Mouse (Mus musculus) hindbrain, embryonic 12.5 days (tissue): Measurements from ENCODE around the gene Sh3bgrl. TPM values are rescaled to one million over a fixed set of nuclear protein-coding genes. Genes with fewer than 3 reads are reported as not detected.
"Not testable (repeated sequence)": the region's sequence is repeated elsewhere in the genome, so short reads cannot be mapped to it uniquely, and the experiment has no call there.

Source experiments
- ATAC-seq: fragments of 200-750 bp; cut with Nextera tagmentation; 2 replicates; pipeline ENCODE4 v1.8.0; 2017; ENCODE audit warnings: moderate TSS enrichment; ENCODE audit not compliant: low FRiP score
- H3K27ac ChIP-seq: fragments of 300-500 bp; sonication (generic); 2 replicates; pipeline ENCODE4 v1.5.1; 2016; ENCODE audit warnings: mild to moderate bottlenecking
- H3K27me3 ChIP-seq: fragments of 300-500 bp; sonication (generic); 2 replicates; pipeline ENCODE4 v1.6.1; 2016; ENCODE audit warnings: mild to moderate bottlenecking
- H3K36me3 ChIP-seq: fragments of 300-500 bp; sonication (generic); 2 replicates; pipeline ENCODE4 v1.6.1; 2016; ENCODE audit warnings: mild to moderate bottlenecking
- H3K4me1 ChIP-seq: fragments of 300-500 bp; sonication (generic); 2 replicates; pipeline ENCODE4 v1.6.1; 2016
- H3K4me2 ChIP-seq: fragments of 300-500 bp; sonication (generic); replicated peaks from 2 replicates; pipeline ENCODE4 v1.6.1; 2016; ENCODE audit warnings: mild to moderate bottlenecking
- H3K4me3 ChIP-seq: fragments of 300-500 bp; sonication (generic); 2 replicates; pipeline ENCODE4 v1.5.1; 2016; ENCODE audit warnings: mild to moderate bottlenecking
- H3K9ac ChIP-seq: fragments of 300-500 bp; sonication (generic); 2 replicates; pipeline ENCODE4 v1.6.1; 2016; ENCODE audit warnings: mild to moderate bottlenecking, moderate library complexity
- H3K9me3 ChIP-seq: fragments of 300-500 bp; sonication (generic); replicated peaks from 2 replicates; pipeline ENCODE4 v1.6.1; 2016; ENCODE audit warnings: mild to moderate bottlenecking
- WGBS: fragments of 180-500 bp; shearing (Covaris S2); methylation state at CpG from one replicate; pipeline ENCODE4 v1.1.7; 2016; 5-methylcytosine and 5-hydroxymethylcytosine counted together
- polyA plus RNA-seq: library from polyadenylated mRNA; unstranded; fragments of >200 nt; fragmentation: Nextera tagmentation; extraction: Ambion mirVana; gene quantifications from 2 replicates; pipeline ENCODE4 v1.2.1, GENCODE M21; 2016

Sh3bgrl gene
- 194 and 206 TPM in 2 replicates for polyA plus RNA-seq

DNA sequence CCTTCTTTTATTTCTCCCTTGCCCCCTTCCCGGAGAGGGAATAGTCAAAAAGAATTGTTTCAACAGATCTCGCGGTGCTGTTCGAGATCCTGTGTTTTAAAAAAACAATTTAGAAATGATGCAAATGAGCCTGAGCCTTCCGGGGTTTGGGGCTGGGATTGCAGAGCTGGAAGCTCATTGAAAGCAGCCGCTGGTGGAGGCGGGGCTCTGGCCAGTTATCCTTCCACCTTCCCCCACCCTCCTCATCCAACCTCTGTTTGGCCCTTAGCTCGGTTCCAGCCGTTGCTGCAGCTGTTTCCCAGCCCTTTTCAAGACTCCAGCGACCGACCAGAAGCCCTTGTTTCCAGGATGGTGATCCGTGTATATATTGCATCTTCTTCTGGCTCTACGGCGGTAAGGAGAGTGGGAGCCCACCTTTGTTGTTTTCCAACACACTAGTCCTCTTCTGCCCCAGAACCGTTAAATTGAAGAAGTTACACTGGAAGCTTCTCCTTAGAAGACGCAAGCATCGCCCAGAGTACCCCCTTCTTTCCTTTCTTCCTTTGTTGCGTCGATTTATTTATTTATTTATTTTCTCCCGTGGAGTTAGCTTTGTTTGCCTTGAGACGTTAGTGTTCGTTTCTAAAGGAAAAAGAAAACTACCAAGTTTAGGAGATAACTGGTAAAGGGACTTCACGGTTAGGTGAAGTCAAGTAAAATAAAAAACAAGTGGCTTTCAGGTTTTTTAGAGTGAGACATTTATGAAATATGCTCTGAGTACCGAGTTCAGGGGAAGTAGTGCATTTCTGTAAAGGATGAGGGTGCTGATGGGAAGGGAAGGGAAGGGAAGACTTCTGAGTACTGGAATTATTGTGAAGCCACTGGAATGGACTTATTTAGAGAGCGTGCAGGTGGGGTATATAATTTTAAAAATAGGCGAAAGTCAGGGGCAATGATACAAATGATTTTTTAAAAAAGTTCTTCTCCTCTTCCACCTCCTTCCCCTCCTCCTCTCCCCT lies at the start of gene Sh3bgrl:
Sh3bgrl (plus strand) TSS at position 121 of the 998 bp plus-strand sequence.
- Histone ChIP-seq H3K9me3 (no peaks in the 10 kb centered on the region), H3K27ac (peak within 1 kb of the TSS; percentile 90), H3K27me3 (no peaks in the 10 kb centered on the region), H3K4me2 (peak within 1 kb of the TSS; percentile 50), H3K4me1 (no peaks in the 10 kb centered on the region), H3K9ac (peak within 1 kb of the TSS; percentile 61), H3K36me3 (no peaks in the 10 kb centered on the region), H3K4me3 (peak within 1 kb of the TSS; percentile 44)
- 19% methylated on average over 26 of the region's 26 CpGs for WGBS
- ATAC-seq = peak; percentile 97

- no peaks in the 10 kb centered on the region for H3K27me3 ChIP-seq
- H3K9ac ChIP-seq = no peak overlapping the region
- H3K4me1 ChIP-seq = no peaks in the 10 kb centered on the region
- no peak overlapping the region for H3K4me2 ChIP-seq
- WGBS = 81% methylated on average over 1 of the region's 1 CpGs
- no peak overlapping the region for H3K4me3 ChIP-seq
- no peaks in the 10 kb centered on the region for H3K36me3 ChIP-seq
- no peaks in the 10 kb centered on the region for H3K9me3 ChIP-seq
- no peak overlapping the region for H3K27ac ChIP-seq
- no peak for ATAC-seq
These were observed 47.4 kb upstream of the Sh3bgrl start for GRCm38 (mm10) chrX:109047773-109048172.

DNA sequence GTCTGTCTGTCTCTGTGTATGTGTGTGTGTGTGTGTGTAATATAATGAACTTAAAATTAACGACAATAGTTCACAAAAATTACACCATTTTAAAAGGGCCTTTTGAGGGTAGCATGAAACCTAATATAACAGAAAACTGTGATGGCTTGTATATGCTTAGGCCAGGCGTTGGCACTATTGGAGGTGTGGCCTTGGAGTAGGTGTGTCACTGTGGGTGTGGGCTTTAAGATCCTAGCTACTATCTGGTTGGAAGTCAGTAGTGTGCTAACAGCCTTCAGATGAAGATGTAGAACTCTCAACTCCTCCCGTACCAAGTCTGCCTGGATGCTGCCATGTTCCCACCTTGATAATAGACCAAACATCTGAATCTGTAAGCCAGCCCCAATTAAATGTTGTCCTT lies 23.4 kb upstream of the Sh3bgrl start:
- Histone ChIP-seq H3K4me3 (no peak overlapping the region), H3K4me2 (no peak overlapping the region), H3K4me1 (no peaks in the 10 kb centered on the region), H3K9ac (no peak overlapping the region), H3K27ac (no peak overlapping the region), H3K27me3 (no peaks in the 10 kb centered on the region), H3K9me3 (no peaks in the 10 kb centered on the region), H3K36me3 (no peaks in the 10 kb centered on the region)
- ATAC-seq = no peak
- WGBS = 62% methylated on average over 3 of the region's 3 CpGs

- no peak overlapping the region for H3K9ac ChIP-seq
- no peak overlapping the region for H3K27ac ChIP-seq
- H3K4me3 ChIP-seq = no peak overlapping the region
- H3K4me2 ChIP-seq = no peak overlapping the region
- H3K9me3 ChIP-seq = no peaks in the 10 kb centered on the region
- no peaks in the 10 kb centered on the region for H3K27me3 ChIP-seq
- no peak for ATAC-seq
- no peaks in the 10 kb centered on the region for H3K4me1 ChIP-seq
- 73% methylated on average over 1 of the region's 1 CpGs for whole genome bisulfite sequencing
- H3K36me3 ChIP-seq = no peaks in the 10 kb centered on the region
These were observed 19.4 kb upstream of the Sh3bgrl start for GRCm38 (mm10) chrX:109075716-109076115.

- no peak overlapping the region for H3K27ac ChIP-seq
- ATAC-seq = no peak
- no peaks in the 10 kb centered on the region for H3K36me3 ChIP-seq
- no peak overlapping the region for H3K4me2 ChIP-seq
- no peaks in the 10 kb centered on the region for H3K9me3 ChIP-seq
- 23% methylated on average over 3 of the region's 3 CpGs for WGBS
- H3K27me3 ChIP-seq = no peaks in the 10 kb centered on the region
- H3K4me1 ChIP-seq = no peaks in the 10 kb centered on the region
- H3K4me3 ChIP-seq = no peak overlapping the region
- no peak overlapping the region for H3K9ac ChIP-seq
These were observed 18.8 kb upstream of the Sh3bgrl start for GRCm38 (mm10) chrX:109076355-109076754.

GRCm38 (mm10) chrX:109079354-109079753 lies 15.8 kb upstream of the Sh3bgrl start:
- not testable (repeated sequence) for H3K9ac ChIP-seq, H3K36me3 ChIP-seq, ATAC-seq, H3K27ac ChIP-seq, H3K4me1 ChIP-seq, H3K9me3 ChIP-seq, H3K27me3 ChIP-seq, H3K4me3 ChIP-seq, H3K4me2 ChIP-seq
- WGBS = 80% methylated on average over 4 of the region's 4 CpGs

DNA sequence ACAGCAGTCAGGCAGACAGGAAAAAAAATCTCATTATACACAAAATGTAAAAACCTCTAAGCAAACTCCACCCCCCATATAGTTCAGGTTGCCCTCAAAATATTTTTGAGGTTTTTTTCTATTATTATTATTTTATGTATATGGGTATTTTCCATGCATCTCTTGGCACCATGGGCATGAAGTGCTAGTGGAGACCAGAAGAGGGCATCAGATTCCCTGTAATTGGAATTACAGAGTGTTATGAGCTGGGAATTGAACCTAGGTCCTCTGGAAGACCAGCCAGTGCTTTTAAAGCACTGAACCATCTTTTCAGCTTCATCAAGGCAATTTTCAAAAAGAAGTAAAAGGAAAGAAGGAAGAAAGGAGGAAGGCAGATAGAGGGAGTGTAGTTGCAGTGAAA lies 8.1 kb upstream of the Sh3bgrl start:
- Histone ChIP-seq H3K9ac (no peak overlapping the region), H3K4me1 (no peaks in the 10 kb centered on the region)

GRCm38 (mm10) chrX:109094800-109095199 lies 365 bp upstream of the Sh3bgrl start:
- ATAC-seq = peak; percentile 32; the same call in 1 of the 2 replicates

More for the DNA sequence above, 8.1 kb upstream of the Sh3bgrl start:
- H3K4me3 ChIP-seq = no peak overlapping the region
- no peak for ATAC-seq
- H3K27me3 ChIP-seq = no peaks in the 10 kb centered on the region
- H3K4me2 ChIP-seq = no peak overlapping the region
- no peak overlapping the region for H3K27ac ChIP-seq
- H3K9me3 ChIP-seq = no peaks in the 10 kb centered on the region
- H3K36me3 ChIP-seq = no peaks in the 10 kb centered on the region

GRCm38 (mm10) chrX:109098511-109098910 lies 3.3 kb downstream of the Sh3bgrl start:
- Histone ChIP-seq H3K4me1 (no peaks in the 10 kb centered on the region), H3K27ac (no peak overlapping the region), H3K27me3 (no peaks in the 10 kb centered on the region), H3K9ac (no peak overlapping the region), H3K4me2 (no peak overlapping the region), H3K9me3 (no peaks in the 10 kb centered on the region), H3K4me3 (no peak overlapping the region), H3K36me3 (no peaks in the 10 kb centered on the region)
- 93% methylated on average over 1 of the region's 1 CpGs for WGBS
- no peak for ATAC-seq

More at GRCm38 (mm10) chrX:109094800-109095199, 365 bp upstream of the Sh3bgrl start:
- Histone ChIP-seq H3K27me3 (no peaks in the 10 kb centered on the region), H3K36me3 (no peaks in the 10 kb centered on the region), H3K4me1 (no peaks in the 10 kb centered on the region), H3K4me3 (peak overlapping the region; percentile 44), H3K9ac (no peak overlapping the region; the same call in 1 of the 2 replicates), H3K9me3 (no peaks in the 10 kb centered on the region), H3K4me2 (peak overlapping the region; percentile 50), H3K27ac (peak overlapping the region; percentile 90; the same call in 1 of the 2 replicates)
- 17% methylated on average over 4 of the region's 4 CpGs for WGBS

GRCm38 (mm10) chrX:109100441-109100840 lies 5.3 kb downstream of the Sh3bgrl start:
- no peaks in the 10 kb centered on the region for H3K4me1 ChIP-seq
- no peak overlapping the region for H3K27ac ChIP-seq
- H3K36me3 ChIP-seq = no peaks in the 10 kb centered on the region
- WGBS = 75% methylated on average over 2 of the region's 2 CpGs
- no peak overlapping the region for H3K4me2 ChIP-seq
- H3K4me3 ChIP-seq = no peak overlapping the region
- no peaks in the 10 kb centered on the region for H3K9me3 ChIP-seq
- no peak overlapping the region for H3K9ac ChIP-seq
- no peak for ATAC-seq
- no peaks in the 10 kb centered on the region for H3K27me3 ChIP-seq

DNA sequence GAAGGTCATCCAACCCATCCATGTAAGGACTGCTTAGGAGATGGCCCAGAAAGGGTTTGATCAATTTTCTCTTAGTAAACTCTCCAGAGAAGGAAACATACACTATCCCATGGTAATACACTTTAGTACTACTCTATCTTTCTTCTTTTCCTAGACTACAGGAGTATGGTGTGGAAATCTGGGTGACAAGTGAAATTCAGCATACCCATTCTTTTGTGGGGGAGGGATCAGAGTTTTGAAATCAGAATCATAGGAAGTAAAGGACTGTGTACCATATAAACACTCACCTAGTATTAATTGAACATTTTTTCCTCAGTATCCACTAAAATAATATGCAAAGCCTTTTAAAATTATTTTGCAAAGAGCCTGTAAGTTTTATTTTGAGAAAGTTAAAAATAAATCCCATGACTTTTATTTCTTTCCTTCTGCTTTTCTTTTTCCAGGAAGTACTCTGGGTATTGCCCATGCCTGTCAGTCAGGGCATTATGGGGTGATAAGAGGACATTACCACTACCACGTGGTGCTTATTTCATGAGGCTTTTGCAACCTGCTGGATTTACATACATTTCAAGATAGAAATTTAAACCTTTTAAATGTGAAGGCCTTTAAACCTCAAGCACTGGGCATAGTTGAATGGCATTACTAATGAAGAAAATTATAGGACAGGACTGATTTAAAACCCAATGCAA lies 13.1 kb downstream of the Sh3bgrl start:
- Histone ChIP-seq H3K36me3 (no peaks in the 10 kb centered on the region), H3K27me3 (no peaks in the 10 kb centered on the region), H3K4me1 (0 out of 2 replicates have a peak, but pooled peaks cover 1% of the 10 kb centered on the region), H3K9ac (no peak overlapping the region), H3K4me3 (no peak overlapping the region), H3K9me3 (no peaks in the 10 kb centered on the region), H3K27ac (no peak overlapping the region), H3K4me2 (no peak overlapping the region)
- ATAC-seq = no peak
- WGBS = 46% methylated on average over 1 of the region's 1 CpGs

- WGBS = 57% methylated on average over 1 of the region's 1 CpGs
- H3K27ac ChIP-seq = no peak overlapping the region
- ATAC-seq = no peak
- no peak overlapping the region for H3K4me2 ChIP-seq
- H3K9ac ChIP-seq = no peak overlapping the region
- H3K4me1 ChIP-seq = 0 out of 2 replicates have a peak, but pooled peaks cover 4% of the 10 kb centered on the region
- no peak overlapping the region for H3K4me3 ChIP-seq
- no peaks in the 10 kb centered on the region for H3K27me3 ChIP-seq
- no peaks in the 10 kb centered on the region for H3K36me3 ChIP-seq
- H3K9me3 ChIP-seq = no peaks in the 10 kb centered on the region
These were observed 17.7 kb downstream of the Sh3bgrl start for GRCm38 (mm10) chrX:109112885-109113284.
